Mouse (Mus musculus): ENCODE results near the gene Mical3. TPM values are rescaled to one million over a fixed set of nuclear protein-coding genes. Genes with fewer than 3 reads are reported as not detected.

Gene Mical3
- polyA plus RNA-seq, 1 experiment = 49.0 TPM

- Histone ChIP-seq H3K4me3 (ENCODE audit: low read depth, low read length) (no peak overlapping the region), H3K9me3 (replicated peaks; ENCODE audit: control insufficient read depth, insufficient read depth, low read length, poor library complexity, severe bottlenecking) (no peaks in the 10 kb centered on the region), H3K9ac (ENCODE audit: low read depth, poor library complexity, severe bottlenecking) (no peak overlapping the region), H3K4me1 (ENCODE audit: control insufficient read depth, insufficient read depth, low read length) (no peaks in the 10 kb centered on the region), H3K36me3 (ENCODE audit: control insufficient read depth, insufficient read depth, low read length, poor library complexity, severe bottlenecking) (no peaks in the 10 kb centered on the region), H3K27me3 (ENCODE audit: control insufficient read depth, insufficient read depth, low read length, poor library complexity, severe bottlenecking) (no peaks in the 10 kb centered on the region), H3K27ac (ENCODE audit: insufficient read depth, low read length) (no peak overlapping the region)
- TF ChIP-seq CTCF (IDR thresholded peaks at IDR 0.05; ENCODE audit: low read depth, low read length) (no peak), EP300 (IDR thresholded peaks at IDR 0.05; ENCODE audit: insufficient read depth, low read depth, low read length) (no peak), POLR2A (IDR thresholded peaks at IDR 0.05; ENCODE audit: insufficient read depth, low read length) (no peak)
Observed at GRCm38 (mm10) chr6:121093662-121094408, 37.0 kb downstream of the Mical3 start.

- Histone ChIP-seq H3K36me3 (ENCODE audit: control insufficient read depth, insufficient read depth, low read length, poor library complexity, severe bottlenecking) (no peaks in the 10 kb centered on the region), H3K9me3 (replicated peaks; ENCODE audit: control insufficient read depth, insufficient read depth, low read length, poor library complexity, severe bottlenecking) (no peaks in the 10 kb centered on the region), H3K4me1 (ENCODE audit: control insufficient read depth, insufficient read depth, low read length) (no peaks in the 10 kb centered on the region), H3K27me3 (ENCODE audit: control insufficient read depth, insufficient read depth, low read length, poor library complexity, severe bottlenecking) (no peaks in the 10 kb centered on the region), H3K4me3 (ENCODE audit: low read depth, low read length) (no peak overlapping the region), H3K27ac (ENCODE audit: insufficient read depth, low read length) (no peak overlapping the region), H3K9ac (ENCODE audit: low read depth, poor library complexity, severe bottlenecking) (no peak overlapping the region)
- no peak for TF ChIP-seq POLR2A (IDR thresholded peaks at IDR 0.05; ENCODE audit: insufficient read depth, low read length)
- TF ChIP-seq EP300 (IDR thresholded peaks at IDR 0.05; ENCODE audit: insufficient read depth, low read depth, low read length) = no peak
- TF ChIP-seq CTCF (IDR thresholded peaks at IDR 0.05; ENCODE audit: low read depth, low read length) = no peak
Observed at GRCm38 (mm10) chr6:121090786-121091185, 40.0 kb downstream of the Mical3 start.

GRCm38 (mm10) chr6:121087586-121088245 lies 43.1 kb downstream of the Mical3 start:
- no peak overlapping the region for H3K4me3 ChIP-seq (ENCODE audit: low read depth, low read length)
- no peak overlapping the region for H3K27ac ChIP-seq (ENCODE audit: insufficient read depth, low read length)

GRCm38 (mm10) chr6:121087127-121087526 lies 43.7 kb downstream of the Mical3 start:
- Histone ChIP-seq H3K36me3 (ENCODE audit: control insufficient read depth, insufficient read depth, low read length, poor library complexity, severe bottlenecking) (no peaks in the 10 kb centered on the region), H3K4me1 (ENCODE audit: control insufficient read depth, insufficient read depth, low read length) (no peaks in the 10 kb centered on the region), H3K9ac (ENCODE audit: low read depth, poor library complexity, severe bottlenecking) (no peak overlapping the region), H3K27ac (ENCODE audit: insufficient read depth, low read length) (no peak overlapping the region), H3K4me3 (ENCODE audit: low read depth, low read length) (no peak overlapping the region), H3K27me3 (ENCODE audit: control insufficient read depth, insufficient read depth, low read length, poor library complexity, severe bottlenecking) (no peaks in the 10 kb centered on the region), H3K9me3 (replicated peaks; ENCODE audit: control insufficient read depth, insufficient read depth, low read length, poor library complexity, severe bottlenecking) (no peaks in the 10 kb centered on the region)
- TF ChIP-seq POLR2A (IDR thresholded peaks at IDR 0.05; ENCODE audit: insufficient read depth, low read length) (no peak), CTCF (IDR thresholded peaks at IDR 0.05; ENCODE audit: low read depth, low read length) (no peak), EP300 (IDR thresholded peaks at IDR 0.05; ENCODE audit: insufficient read depth, low read depth, low read length) (no peak)

More at GRCm38 (mm10) chr6:121087586-121088245, 43.1 kb downstream of the Mical3 start:
- no peaks in the 10 kb centered on the region for H3K27me3 ChIP-seq (ENCODE audit: control insufficient read depth, insufficient read depth, low read length, poor library complexity, severe bottlenecking)
- no peak overlapping the region for H3K9ac ChIP-seq (ENCODE audit: low read depth, poor library complexity, severe bottlenecking)
- no peaks in the 10 kb centered on the region for H3K36me3 ChIP-seq (ENCODE audit: control insufficient read depth, insufficient read depth, low read length, poor library complexity, severe bottlenecking)
- TF ChIP-seq CTCF (IDR thresholded peaks at IDR 0.05; ENCODE audit: low read depth, low read length) = no peak
- TF ChIP-seq EP300 (IDR thresholded peaks at IDR 0.05; ENCODE audit: insufficient read depth, low read depth, low read length) = no peak
- TF ChIP-seq POLR2A (IDR thresholded peaks at IDR 0.05; ENCODE audit: insufficient read depth, low read length) = no peak
- no peaks in the 10 kb centered on the region for H3K9me3 ChIP-seq (replicated peaks; ENCODE audit: control insufficient read depth, insufficient read depth, low read length, poor library complexity, severe bottlenecking)
- H3K4me1 ChIP-seq (ENCODE audit: control insufficient read depth, insufficient read depth, low read length) = no peaks in the 10 kb centered on the region

- H3K9ac ChIP-seq (ENCODE audit: low read depth, poor library complexity, severe bottlenecking) = no peak overlapping the region
- H3K36me3 ChIP-seq (ENCODE audit: control insufficient read depth, insufficient read depth, low read length, poor library complexity, severe bottlenecking) = no peaks in the 10 kb centered on the region
- no peaks in the 10 kb centered on the region for H3K9me3 ChIP-seq (replicated peaks; ENCODE audit: control insufficient read depth, insufficient read depth, low read length, poor library complexity, severe bottlenecking)
- no peak for TF ChIP-seq POLR2A (IDR thresholded peaks at IDR 0.05; ENCODE audit: insufficient read depth, low read length)
- no peak for TF ChIP-seq CTCF (IDR thresholded peaks at IDR 0.05; ENCODE audit: low read depth, low read length)
- TF ChIP-seq EP300 (IDR thresholded peaks at IDR 0.05; ENCODE audit: insufficient read depth, low read depth, low read length) = no peak
- H3K27ac ChIP-seq (ENCODE audit: insufficient read depth, low read length) = no peak overlapping the region
- H3K4me3 ChIP-seq (ENCODE audit: low read depth, low read length) = no peak overlapping the region
- H3K4me1 ChIP-seq (ENCODE audit: control insufficient read depth, insufficient read depth, low read length) = peaks cover 3% of the 10 kb centered on the region
- H3K27me3 ChIP-seq (ENCODE audit: control insufficient read depth, insufficient read depth, low read length, poor library complexity, severe bottlenecking) = no peaks in the 10 kb centered on the region
Observed at GRCm38 (mm10) chr6:121086226-121086625, 44.6 kb downstream of the Mical3 start.

GRCm38 (mm10) chr6:121084050-121084480 lies 46.7 kb downstream of the Mical3 start:
- H3K4me1 ChIP-seq (ENCODE audit: control insufficient read depth, insufficient read depth, low read length) = peaks cover 3% of the 10 kb centered on the region
- H3K4me3 ChIP-seq (ENCODE audit: low read depth, low read length) = no peak overlapping the region
- no peak overlapping the region for H3K9ac ChIP-seq (ENCODE audit: low read depth, poor library complexity, severe bottlenecking)
- no peak overlapping the region for H3K27ac ChIP-seq (ENCODE audit: insufficient read depth, low read length)
- no peaks in the 10 kb centered on the region for H3K9me3 ChIP-seq (replicated peaks; ENCODE audit: control insufficient read depth, insufficient read depth, low read length, poor library complexity, severe bottlenecking)
- H3K36me3 ChIP-seq (ENCODE audit: control insufficient read depth, insufficient read depth, low read length, poor library complexity, severe bottlenecking) = no peaks in the 10 kb centered on the region
- TF ChIP-seq CTCF (IDR thresholded peaks at IDR 0.05; ENCODE audit: low read depth, low read length) (no peak), EP300 (IDR thresholded peaks at IDR 0.05; ENCODE audit: insufficient read depth, low read depth, low read length) (no peak), POLR2A (IDR thresholded peaks at IDR 0.05; ENCODE audit: insufficient read depth, low read length) (no peak)
- no peaks in the 10 kb centered on the region for H3K27me3 ChIP-seq (ENCODE audit: control insufficient read depth, insufficient read depth, low read length, poor library complexity, severe bottlenecking)
